Mouse (Mus musculus) central nervous system, embryonic 11.5 days (tissue): Measurements from ENCODE around the gene Nrp2. TPM values are rescaled to one million over a fixed set of nuclear protein-coding genes. Genes with fewer than 3 reads are reported as not detected.

Source experiments
- polyA plus RNA-seq: library from polyadenylated mRNA; depleted of rRNA; stranded (reverse); fragments of >200 nt; gene quantifications from 2 replicates; pipeline ENCODE4 v1.2.3, GENCODE M21; 2012; rRNA removed

The Nrp2 gene
- 22.3 and 42.7 TPM in 2 replicates for polyA plus RNA-seq

DNA sequence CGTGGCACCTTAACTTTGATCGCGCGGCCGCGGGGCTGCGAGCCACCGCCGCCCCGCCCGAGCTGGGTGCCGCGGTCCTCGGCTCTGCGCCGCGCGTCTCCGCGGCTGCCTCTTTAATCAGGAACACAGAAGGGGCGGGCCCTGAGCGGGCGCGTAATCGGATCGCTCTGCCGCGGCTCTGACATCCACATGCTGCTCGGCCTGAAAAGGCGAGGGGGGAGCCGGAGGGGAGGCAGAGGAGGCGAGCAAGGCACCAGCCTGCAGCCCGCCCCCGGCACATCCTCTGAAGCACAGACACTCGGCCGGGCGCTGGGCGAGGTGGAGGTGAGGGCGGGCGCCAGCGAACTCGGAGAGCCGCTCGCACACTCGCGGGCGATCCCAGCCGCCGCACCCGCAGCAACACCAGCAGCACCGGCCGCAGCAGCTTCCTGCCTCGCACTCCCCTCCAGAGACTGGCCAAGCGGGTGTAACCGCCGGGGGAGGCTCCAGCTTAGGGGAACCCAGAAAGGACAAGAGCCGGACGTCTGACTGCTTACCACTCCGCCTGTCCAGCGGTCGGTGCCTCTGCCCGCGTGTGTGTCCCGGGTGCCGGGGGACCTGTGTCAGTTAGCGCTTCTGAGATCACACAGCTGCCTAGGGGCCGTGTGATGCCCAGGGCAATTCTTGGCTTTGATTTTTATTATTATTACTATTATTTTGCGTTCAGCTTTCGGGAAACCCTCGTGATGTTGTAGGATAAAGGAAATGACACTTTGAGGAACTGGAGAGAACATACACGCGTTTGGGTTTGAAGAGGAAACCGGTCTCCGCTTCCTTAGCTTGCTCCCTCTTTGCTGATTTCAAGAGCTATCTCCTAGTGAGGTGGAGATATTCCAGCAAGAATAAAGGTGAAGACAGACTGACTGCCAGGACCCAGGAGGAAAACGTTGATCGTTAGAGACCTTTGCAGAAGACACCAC is at the start of gene Nrp2:
Gene Nrp2 (plus strand): TSS at position 128 of the 959 bp plus-strand sequence.

